12 mouse cellular contexts compared by ENCODE assay signal in genomic region chr9:34202122-34202941, GRCm38 (mm10).
DNase-seq lines count a peak whose midpoint lies in the region; ATAC-seq lines count a peak whose summit lies in the region.
"Had no signal": no experiment of that assay in that cellular context is flagged by ENCODE, and none has a peak within 500 bp of the region (broad histone marks: within the 10 kb centered on the region; RNA-seq: fewer than 3 reads in every experiment).

No protein-coding gene starts in this region.

- 32% methylated on average over 13 of the region's 13 CpGs for WGBS in forebrain, embryonic 15.5 days
- WGBS in midbrain, embryonic 12.5 days = 44% methylated on average over 13 of the region's 13 CpGs
- 48% methylated on average over 13 of the region's 13 CpGs for WGBS in heart, embryonic 10.5 days
- 42% methylated on average over 13 of the region's 13 CpGs for WGBS in intestine, embryonic 15.5 days

- peak overlapping the region; percentile 26 for H3K4me2 ChIP-seq in forebrain, embryonic 15.5 days (replicated peaks)
- peak overlapping the region; percentile 28 for H3K4me2 ChIP-seq in midbrain, embryonic 12.5 days (replicated peaks)
- no peak overlapping the region for H3K4me2 ChIP-seq in intestine, embryonic 15.5 days (replicated peaks)
- H3K4me2 ChIP-seq: heart, embryonic 15.5 days had no signal

- H3K9me3 ChIP-seq in forebrain, embryonic 15.5 days = no peaks in the 10 kb centered on the region
- H3K9me3 ChIP-seq in midbrain, embryonic 12.5 days = no peaks in the 10 kb centered on the region
- H3K9me3 ChIP-seq in heart, embryonic 10.5 days = no peaks in the 10 kb centered on the region
- no peaks in the 10 kb centered on the region for H3K9me3 ChIP-seq in intestine, embryonic 15.5 days
- H3K9me3 ChIP-seq: heart, embryonic 15.5 days had no signal

- H3K27me3 ChIP-seq in forebrain, embryonic 15.5 days = no peaks in the 10 kb centered on the region
- no peaks in the 10 kb centered on the region for H3K27me3 ChIP-seq in midbrain, embryonic 12.5 days
- H3K27me3 ChIP-seq in heart, embryonic 10.5 days (ENCODE audit: insufficient read depth, poor library complexity, severe bottlenecking) = no peaks in the 10 kb centered on the region; the same call in 1 of the 2 replicates
- no peaks in the 10 kb centered on the region for H3K27me3 ChIP-seq in intestine, embryonic 15.5 days (replicated peaks)
- H3K27me3 ChIP-seq: heart, embryonic 15.5 days had no signal

- no peak overlapping the region for H3K27ac ChIP-seq in forebrain, embryonic 15.5 days (replicated peaks)
- H3K27ac ChIP-seq in midbrain, embryonic 12.5 days (replicated peaks) = 0 out of 2 replicates have a peak overlapping the region, but pooled peaks have one; percentile 30
- H3K27ac ChIP-seq in heart, embryonic 10.5 days = no peak overlapping the region
- H3K27ac ChIP-seq in intestine, embryonic 15.5 days = no peak overlapping the region
- H3K27ac ChIP-seq: heart, embryonic 15.5 days; macrophage had no signal

- ATAC-seq in forebrain, embryonic 15.5 days (replicated peaks) = peak; percentile 38
- peak; percentile 14; the same call in 1 of the 2 replicates for ATAC-seq in midbrain, embryonic 12.5 days (ENCODE audit: low FRiP score, low read depth)
- no peak for ATAC-seq in intestine, embryonic 15.5 days

- peak; percentile 59 to 62 for DNase-seq in cerebellum, postnatal 14 days
- DNase-seq in cerebellum, adult 9-10 months = no peak
- peak; percentile 17 for DNase-seq in adrenal gland, adult 8-10 months
- no peak for DNase-seq in heart, embryonic 10.5 days (ENCODE audit: low spot score)
- DNase-seq in frontal cortex, postnatal 10 days (ENCODE audit: low spot score in 2 of 2) = no peak
- DNase-seq: kidney, postnatal 25 days; right cerebral cortex, postnatal 14 days had no signal

- no peak overlapping the region for H3K9ac ChIP-seq in forebrain, embryonic 15.5 days (replicated peaks)
- no peak overlapping the region for H3K9ac ChIP-seq in midbrain, embryonic 12.5 days (replicated peaks)
- H3K9ac ChIP-seq in intestine, embryonic 15.5 days = no peak overlapping the region
- H3K9ac ChIP-seq: heart, embryonic 15.5 days had no signal

- H3K4me1 ChIP-seq in forebrain, embryonic 15.5 days = peaks cover 22% of the 10 kb centered on the region
- peaks cover 27% of the 10 kb centered on the region for H3K4me1 ChIP-seq in midbrain, embryonic 12.5 days
- H3K4me1 ChIP-seq in heart, embryonic 10.5 days = peaks cover 7% of the 10 kb centered on the region
- peaks cover 2% of the 10 kb centered on the region; the same call in 1 of the 2 replicates for H3K4me1 ChIP-seq in intestine, embryonic 15.5 days (replicated peaks)

- no peaks in the 10 kb centered on the region for H3K36me3 ChIP-seq in forebrain, embryonic 15.5 days
- H3K36me3 ChIP-seq in midbrain, embryonic 12.5 days = no peaks in the 10 kb centered on the region
- no peaks in the 10 kb centered on the region for H3K36me3 ChIP-seq in heart, embryonic 10.5 days
- H3K36me3 ChIP-seq in intestine, embryonic 15.5 days = no peaks in the 10 kb centered on the region
- H3K36me3 ChIP-seq: heart, embryonic 15.5 days had no signal

- H3K4me3 ChIP-seq in forebrain, embryonic 15.5 days = 0 out of 2 replicates have a peak overlapping the region, but pooled peaks have one; percentile 3
- no peak overlapping the region for H3K4me3 ChIP-seq in midbrain, embryonic 12.5 days
- H3K4me3 ChIP-seq in heart, embryonic 10.5 days = no peak overlapping the region
- no peak overlapping the region for H3K4me3 ChIP-seq in intestine, embryonic 15.5 days (replicated peaks)
- H3K4me3 ChIP-seq: heart, embryonic 15.5 days had no signal

Comparison
In these comparisons a context has a peak if more than half of its experiments do, and no peak if none do; other contexts are left out.
1. DNase-seq: peak in cerebellum, postnatal 14 days (2 of 2) and adrenal gland, adult 8-10 months (single experiment); none in cerebellum, adult 9-10 months (single experiment), heart, embryonic 10.5 days (single experiment) and frontal cortex, postnatal 10 days (0 of 2).